Mouse (Mus musculus): ENCODE measurements around the gene Ak3.
"Not testable (repeated sequence)": the region's sequence is repeated elsewhere in the genome, so short reads cannot be mapped to it uniquely, and the experiment has no call there.

The Ak3 gene

DNA sequence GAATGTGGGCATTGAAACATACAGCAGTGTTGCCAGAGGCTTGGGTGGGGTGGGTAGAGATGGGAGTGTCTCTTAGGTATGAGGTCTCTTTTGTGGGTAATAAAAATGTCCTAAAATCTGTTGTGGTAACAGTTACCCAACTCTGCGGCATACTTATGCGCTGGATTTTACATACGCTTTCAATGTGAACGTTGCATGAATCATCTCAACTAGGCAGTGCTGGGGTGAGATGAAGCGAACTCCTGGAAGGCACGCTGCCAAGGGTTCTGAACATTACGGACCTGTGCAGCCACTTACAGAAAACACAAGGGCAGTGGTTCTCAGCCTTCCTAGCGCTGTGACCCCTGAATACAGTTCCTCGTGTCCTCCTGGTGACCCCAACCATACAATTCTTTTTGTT lies 5.1 kb downstream of the Ak3 start:
- DNase-seq (ENCODE audit: low read depth) = no peak

DNA sequence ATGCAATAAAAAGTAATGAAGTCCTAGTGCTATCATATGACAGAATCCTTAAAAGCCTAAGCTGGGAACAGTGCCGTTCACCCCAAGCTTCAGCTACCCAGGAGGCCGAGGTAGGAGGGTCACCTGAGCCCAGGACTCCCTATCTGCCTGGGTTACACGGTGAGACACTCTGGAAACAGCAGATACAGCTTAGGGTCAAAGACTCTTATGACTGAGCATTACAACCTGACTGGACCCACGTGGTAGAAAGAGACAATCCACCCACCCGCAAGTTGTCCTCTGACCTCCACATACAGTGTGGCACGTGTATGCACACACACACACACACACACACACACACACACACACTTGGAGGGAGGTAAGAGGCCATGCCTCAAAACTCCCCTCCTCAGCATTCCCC lies 5.6 kb downstream of the Ak3 start:
- no peak for DNase-seq (ENCODE audit: low read depth)

DNA sequence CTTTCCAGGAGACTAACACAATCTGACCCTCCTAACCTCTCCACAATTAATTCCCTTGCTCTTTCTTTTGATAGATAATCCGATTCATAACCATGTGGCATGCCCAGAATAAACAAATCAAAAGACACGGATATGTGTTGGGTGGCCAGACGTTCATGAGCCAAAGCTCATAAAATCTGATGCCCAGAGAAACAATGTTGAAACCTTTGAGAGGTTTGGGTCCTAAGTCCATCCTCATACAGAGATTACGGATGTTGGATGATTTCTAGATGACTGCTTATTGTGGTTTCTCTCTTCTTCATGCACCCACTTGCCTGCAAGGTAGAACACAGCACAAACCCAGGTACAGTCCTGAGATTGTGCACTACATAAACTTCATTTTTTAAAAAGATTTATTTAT lies 7.6 kb downstream of the Ak3 start:
- no peak for DNase-seq (ENCODE audit: low read depth)

DNA sequence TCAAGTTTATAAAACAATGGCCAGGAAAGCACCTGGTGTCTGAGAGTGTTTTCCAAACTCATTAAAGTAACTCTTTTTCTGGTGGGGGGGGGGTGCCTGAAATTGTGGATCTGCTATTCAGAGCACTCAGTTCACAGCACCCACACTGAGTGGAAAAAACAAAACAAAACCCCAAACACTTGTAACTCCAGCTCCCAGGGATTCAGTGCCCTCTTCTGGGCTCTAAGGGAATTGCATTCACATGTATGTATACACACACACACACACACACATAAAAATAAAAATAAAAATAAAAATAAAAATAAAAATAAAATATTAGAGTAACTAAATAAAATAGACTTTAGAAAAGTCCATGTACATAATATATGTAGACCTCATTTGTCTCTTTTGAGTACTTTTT lies 8.4 kb downstream of the Ak3 start:
- no peak for DNase-seq (ENCODE audit: low read depth)

DNA sequence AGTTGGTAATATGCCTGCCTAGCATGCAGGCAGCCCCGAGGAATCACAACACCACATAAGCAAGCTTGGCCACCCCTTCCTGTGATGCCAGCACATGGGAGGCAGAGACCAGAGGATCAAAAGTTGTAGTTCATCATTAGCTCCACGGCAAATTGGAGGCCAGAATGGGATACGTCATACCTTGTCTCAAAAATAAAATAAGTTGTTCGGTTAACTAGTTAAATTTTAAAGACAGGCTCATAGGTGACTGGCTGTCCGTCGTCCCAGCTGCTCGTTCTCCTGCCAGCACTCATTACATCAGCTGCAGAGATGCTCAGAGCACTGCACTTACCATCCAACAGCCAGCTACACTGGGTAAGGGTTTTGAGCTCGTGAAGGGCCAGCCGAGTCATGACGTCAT lies 10.2 kb downstream of the Ak3 start:
- no peak for DNase-seq (ENCODE audit: low read depth)

DNA sequence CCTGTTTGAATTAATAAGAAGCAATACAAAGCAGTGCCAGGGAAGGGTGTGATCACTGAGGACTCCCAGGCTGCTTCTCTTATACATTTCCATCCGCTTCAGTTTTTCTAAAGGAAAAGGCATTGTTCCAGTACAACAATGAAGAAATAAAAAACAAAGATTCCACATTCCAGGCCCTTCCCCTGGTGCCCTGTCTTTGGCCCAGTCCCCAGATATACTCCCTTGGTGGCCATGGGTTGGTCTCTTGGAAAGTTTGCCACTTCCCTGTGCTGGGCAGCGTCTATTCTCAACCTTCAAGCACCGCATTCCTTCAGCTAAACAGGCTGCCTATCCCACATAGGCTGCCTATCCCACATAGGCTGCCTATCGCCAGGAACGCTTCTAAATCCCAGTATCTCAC lies 10.7 kb downstream of the Ak3 start:
- DNase-seq (ENCODE audit: low read depth) = no peak

DNA sequence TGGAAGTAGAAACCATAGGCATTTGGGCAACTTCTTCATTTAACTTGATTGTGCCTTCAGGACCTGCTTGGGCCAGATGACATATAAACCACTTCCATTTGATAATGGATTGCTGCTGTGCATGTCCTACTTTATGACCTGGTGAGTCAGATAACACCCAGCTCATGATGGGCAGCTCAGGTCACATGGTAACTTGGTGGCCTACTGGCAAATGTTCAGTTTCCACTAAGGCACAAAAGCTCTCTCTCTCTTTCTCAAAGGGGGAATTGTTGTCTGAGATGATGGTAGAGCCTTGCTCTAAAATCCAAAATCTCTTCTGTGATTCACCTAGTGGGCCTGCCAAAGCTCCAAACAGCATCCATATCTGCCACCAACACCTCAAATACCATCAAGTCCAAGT lies 15.1 kb downstream of the Ak3 start:
- DNase-seq (ENCODE audit: low read depth) = no peak

DNA sequence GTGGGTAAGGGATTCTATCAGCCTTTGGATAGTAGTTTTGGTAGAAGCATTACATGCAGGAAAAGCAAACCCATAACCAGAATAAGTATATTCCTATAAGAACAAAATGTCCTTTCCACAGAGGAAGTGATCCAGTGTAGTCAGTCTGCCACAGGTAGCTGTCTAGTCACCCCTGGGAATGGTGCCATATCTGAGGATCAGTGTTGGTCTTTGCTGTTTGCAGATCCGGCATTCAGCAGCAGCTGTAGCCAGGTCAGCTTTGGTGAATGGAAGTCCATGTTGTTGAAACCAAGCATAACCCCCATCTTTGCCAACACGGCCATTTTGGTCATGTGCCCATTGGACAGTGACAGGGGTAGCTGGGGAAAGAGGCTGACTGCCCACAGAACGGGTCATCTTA lies 16.0 kb downstream of the Ak3 start:
- DNase-seq (ENCODE audit: low read depth) = no peak

DNA sequence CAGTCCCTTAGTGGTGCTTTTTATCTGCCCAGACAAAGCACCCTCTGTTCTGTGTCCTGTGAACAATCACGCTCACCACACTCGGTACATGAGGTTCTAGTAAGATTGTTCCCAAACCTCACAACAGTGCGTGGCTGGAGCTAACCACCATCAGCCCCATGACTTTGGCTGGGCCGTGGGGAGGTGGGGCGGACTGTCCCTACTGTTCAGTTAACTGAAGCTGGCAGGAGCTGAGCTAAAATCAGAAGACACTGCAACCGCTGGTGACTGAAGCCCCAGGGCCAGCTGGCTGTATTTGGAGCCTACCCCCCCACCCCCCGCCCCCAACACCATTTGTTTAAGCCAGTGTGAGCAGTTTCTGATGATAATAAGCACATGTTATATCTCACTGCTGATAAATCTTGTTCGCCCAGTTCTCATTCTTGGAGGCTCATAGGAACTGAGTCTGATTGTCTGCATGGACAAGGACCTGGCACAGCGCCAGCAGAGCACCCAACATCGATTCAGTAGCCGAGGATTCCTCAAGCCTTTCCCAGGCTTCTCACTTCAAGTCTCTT lies 23.3 kb downstream of the Ak3 start:
- DNase-seq (ENCODE audit: low read depth) = no peak

DNA sequence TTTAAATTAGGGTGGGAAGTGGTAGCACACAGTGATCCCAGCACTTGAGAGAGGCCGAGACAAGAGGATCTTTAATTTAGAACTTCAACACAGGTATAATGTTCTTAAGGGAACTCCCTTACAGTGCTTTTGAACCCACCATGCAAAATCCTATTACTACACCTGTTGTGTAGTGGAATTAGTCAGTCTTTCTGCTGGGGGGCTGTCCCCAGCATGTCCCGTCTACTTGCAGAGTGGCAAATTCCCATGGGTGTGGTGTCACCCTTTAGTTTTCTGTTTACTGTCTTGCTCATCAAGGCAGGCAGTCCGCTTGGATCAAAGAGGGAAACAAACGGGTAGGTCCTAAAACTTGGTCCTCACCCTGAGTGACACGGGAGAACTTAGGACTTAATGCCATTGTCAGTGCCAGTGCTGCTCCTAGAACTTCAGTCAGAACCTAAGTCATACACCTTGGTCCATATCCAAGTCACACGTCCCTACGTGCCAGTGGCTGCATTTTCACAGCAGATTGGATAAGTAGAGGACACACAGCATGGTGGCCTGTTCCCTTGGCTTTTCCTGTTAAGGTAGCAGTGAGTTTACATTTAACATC lies 25.9 kb downstream of the Ak3 start:
- no peak for DNase-seq (ENCODE audit: low read depth)

DNA sequence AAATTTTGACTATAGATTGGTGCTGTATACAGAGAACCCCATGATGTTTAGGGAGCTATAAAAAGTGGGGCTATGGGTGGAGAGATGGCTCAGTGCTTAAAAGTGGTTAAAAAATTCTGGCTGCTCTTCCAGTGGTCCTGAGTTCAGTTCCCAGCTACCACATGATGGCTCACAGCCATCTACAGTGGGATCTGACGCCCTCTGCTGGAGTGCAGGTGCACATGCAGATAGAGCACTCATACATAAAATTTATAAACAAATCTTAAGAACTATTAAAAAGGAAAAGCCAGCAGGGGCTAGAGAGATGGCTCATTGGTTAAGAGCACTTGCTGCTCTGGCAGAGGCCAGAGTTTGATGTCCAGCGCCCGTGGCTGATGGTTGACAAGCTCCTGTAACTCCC lies 28.1 kb downstream of the Ak3 start:
- DNase-seq (ENCODE audit: low read depth) = no peak

DNA sequence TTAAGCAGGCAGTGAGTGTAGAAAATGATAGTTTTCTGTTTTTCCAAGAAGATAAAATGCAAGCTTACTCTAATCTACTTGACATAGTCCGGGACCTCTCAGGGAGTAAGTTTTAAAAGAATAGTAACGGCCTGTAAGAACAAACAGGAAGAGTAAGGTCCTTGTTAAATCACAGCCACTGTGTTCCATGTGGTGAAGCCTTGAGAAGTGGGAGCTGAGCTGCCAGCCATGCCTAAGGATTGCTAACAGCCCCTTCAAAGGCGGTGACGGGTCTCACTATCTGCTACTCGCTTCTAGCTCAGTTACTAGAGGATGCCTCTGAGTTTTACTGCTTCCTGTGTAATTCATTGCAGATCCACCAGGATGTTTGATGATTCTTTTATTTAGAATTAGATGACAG lies 31.0 kb downstream of the Ak3 start:
- no peak for DNase-seq (ENCODE audit: low read depth)

DNA sequence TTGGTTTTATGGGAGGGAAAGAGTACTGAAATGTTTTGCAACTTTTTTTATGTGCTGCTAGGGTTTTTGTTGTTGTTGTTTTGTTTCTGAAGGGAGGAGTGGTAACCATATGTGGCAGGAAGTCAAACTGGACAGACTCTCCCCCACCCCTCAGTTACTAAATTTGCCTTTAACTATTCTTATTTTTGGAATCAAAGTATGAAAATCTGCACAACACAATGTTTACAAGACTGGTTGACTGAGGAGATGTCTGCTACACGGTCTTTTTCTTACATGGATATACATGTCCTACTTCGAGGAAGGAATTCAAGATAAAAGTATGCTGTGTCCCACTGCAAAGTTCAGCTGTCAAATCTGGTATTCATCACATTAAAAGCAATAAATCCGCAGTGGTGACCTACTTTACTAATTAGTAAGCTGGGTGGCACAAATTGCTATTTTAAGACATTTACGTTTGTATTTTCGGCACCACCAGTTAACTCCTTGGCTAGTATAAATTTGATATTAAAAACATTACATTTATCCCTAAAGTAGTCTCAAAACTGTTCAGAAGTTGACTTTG lies 31.5 kb downstream of the Ak3 start:
- no peak for DNase-seq (ENCODE audit: low read depth)

DNA sequence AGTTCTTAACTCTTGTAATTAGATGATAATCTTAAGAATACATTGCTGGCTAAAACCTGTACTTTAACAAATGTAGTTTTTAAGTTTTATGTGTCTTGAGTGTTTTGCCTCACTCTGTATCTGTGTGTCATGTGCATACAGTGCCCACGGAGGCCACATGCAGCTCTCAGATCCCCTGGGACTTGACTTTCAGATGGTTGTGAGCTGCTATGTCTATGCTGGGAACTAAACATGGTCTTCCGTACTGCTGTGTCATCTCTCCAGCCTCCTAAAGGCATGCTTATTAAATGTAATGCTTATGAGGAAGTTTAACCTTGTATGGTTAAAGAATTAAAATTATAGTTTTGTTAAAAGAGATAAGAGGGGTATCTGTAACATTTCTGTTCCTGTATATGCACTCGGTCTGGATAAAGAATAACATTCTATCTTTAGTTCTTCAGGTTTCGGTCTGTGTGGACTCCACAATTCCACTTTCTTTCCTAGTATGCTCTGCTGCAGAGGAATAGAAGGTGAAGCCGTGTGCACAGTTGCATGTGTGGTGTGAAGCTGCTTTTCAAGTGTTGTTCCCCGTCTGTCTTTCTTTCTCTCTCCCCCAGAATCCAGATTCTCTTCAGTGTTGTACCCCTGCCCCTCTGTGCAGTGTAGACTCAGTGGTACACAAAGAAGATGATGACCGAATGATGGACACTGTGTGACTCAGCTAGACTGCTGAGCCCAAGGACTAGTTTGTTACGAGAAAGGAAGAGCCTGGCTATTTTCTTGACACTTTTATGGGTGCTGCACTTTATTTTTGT lies 32.2 kb downstream of the Ak3 start:
- DNase-seq (ENCODE audit: low read depth) = no peak

DNA sequence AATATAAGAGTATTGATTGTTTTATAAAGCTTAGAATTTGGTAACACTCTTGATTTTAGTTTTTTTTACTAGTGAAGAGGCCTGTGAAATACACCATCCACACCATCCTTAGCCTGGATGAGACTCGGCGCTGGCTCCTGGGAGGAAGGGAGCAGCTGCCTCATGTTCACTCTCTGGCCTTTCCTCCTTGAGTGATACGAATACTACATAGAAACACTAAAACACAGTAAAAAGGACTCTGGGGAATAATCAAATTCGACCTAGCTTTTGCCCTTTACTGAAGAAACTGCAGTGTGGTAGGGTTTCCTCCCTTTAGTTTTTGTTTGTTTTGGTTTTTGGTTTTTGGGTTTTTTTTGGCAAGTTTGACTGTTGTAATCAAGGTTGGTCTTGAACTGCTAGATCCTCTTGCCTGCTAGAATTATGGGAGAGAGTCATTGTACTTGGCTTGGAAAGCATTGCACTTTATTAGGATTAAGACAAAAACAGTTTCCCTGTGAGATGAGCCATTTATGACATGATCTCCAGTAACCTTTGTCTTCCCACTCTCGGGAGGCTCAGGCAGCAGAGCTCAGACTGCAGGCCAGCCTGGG lies 33.2 kb downstream of the Ak3 start:
- DNase-seq (ENCODE audit: low read depth) = no peak

DNA sequence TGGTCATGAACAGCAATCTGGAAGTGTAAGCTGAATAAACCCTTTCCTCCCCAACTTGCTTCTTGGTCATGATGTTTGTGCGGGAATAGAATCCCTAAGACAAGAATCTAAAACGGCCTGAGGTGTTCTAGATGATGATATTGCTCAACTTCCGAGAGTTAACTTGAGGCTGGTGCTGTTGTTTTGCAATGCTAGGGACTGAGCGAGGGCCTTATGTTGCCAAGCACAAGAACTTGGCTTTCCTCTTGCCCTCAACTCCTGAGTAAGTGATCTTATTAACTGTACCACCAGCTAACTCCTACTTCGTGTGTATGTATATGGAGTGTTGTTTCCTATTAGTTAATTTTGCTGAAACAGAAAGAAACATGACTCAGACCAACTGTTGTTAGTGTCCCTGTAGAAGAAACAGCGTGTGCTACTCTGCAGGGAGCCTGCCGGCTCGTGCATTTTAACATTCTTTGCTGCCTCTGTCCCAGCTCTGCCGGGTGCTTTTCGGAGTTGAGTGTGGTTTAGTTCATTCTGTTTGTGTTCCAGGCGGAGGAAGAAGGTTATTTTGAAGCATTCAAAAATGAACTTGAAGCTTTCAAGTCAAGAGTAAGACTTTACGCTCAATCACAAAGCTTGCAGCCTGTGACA lies 36.3 kb downstream of the Ak3 start:
- DNase-seq (ENCODE audit: low read depth) = no peak

DNA sequence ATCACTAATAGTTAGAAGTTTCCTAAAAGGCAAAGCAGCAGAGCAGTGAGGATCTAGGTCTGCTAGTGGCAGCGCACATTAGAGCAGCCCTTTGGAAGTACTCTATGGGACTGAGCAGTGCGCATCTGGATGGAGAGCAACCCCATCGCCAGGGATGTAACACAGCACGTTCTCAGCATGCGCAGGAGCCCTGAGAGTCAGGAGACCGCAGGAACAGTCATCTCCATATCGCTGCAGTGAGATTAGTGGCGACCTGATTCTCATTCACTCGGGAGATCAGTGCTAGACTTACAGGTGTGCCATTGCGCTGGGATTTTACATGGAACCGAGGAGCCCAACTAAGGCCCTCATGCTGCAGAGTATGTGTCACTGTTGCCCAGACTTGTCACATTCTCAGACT lies 38.7 kb downstream of the Ak3 start:
- DNase-seq (ENCODE audit: low read depth) = no peak

DNA sequence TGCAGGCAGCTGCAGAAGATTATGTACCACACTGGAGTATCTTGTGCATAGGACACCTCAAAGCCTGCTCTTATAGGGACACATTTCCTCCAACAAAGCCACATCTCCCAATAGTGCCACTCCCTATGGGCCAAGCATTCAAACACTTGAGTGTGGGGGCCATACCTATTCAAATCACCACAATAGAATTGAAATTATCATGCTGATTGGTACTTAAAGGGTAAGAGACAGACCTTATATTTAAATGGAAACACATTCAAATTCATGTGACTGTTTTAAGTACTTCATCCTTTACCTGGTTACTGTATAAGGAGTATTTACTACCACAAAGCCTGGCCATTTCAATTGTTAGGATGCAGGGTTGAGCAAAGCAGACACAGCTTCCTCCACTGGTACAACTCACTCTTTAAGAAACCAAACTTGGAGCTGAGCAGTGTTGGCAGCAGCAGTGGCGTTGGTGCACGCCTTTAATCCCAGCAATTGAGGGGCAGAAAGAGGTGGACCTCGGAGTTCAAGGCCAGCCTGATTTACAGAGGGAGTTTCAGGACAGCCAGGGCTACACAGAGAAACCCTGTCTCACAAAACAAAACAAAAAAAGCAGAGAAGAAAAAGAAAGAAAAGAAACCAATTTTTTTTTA lies 39.6 kb downstream of the Ak3 start:
- DNase-seq (ENCODE audit: low read depth) = no peak

DNA sequence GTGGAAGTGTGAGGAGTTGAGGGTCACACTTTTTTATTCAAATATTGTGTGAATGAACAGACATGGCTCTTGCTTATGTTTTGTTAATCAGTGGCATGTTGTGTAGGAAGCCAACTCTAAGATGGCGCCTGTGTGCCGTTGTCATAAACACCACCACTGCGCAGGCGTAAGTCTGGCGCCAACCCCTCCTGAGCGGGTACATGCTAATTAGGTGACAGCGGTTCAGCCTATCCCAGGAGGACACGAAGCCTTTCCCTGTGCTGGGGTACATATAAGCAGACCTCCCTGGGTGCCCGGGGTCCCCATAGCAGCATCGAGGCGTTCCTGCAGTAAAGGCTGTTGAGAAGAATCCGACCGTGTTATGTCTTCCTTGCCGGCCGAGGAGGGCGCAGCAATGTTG lies 47.4 kb downstream of the Ak3 start:
- DNase-seq (ENCODE audit: low read depth) = not testable (repeated sequence)

DNA sequence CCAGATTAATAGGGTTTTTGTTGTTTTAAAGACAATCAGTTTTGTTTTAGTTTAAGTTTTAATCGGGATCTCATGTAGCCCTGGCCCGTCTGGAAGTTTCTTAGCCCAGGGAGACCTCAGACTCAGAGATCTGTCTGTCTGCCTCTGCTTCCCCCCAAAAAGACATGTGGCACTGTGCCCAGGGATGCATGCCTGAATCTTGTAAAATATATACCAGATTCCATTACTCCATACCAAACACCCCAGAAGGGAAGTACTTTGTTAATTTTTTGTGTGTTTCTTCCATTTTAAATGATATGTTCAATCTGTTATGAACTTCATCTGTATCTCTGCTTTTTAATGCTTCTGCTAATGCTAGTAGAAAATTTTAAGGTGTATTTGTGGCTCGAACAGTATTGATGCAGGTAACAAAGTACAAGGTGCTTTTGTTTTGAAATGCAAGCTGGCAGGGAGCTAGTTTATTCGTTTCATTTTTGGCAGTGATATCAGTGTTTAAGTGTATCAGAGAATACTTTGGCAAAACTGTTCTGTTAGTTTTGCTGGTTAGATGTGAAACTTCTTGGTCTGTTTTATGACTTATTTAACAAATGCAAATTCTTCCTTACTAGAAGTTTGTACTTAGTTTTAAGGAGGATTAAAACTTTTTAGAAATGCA lies 49.7 kb downstream of the Ak3 start:
- DNase-seq (ENCODE audit: low read depth) = no peak

DNA sequence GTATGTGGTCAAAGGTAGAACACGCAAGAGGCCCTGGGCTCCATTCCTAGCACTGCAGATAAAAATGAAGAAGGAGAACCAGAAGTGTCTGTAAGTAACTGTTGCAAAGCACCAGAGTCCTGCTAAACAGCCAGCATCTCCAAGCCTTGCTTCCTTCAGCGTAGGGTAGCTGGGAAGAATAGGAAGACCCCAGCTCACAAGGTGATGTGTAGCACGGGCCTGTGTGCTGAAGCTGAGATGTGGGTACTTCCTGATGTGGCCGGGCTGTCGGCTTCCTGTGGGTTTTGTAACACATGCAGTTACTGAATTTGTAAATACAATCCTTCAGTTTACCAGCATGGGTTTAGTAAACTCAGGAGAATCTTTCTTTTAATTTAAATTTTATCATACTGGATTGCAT lies 52.4 kb downstream of the Ak3 start:
- no peak for DNase-seq (ENCODE audit: low read depth)

DNA sequence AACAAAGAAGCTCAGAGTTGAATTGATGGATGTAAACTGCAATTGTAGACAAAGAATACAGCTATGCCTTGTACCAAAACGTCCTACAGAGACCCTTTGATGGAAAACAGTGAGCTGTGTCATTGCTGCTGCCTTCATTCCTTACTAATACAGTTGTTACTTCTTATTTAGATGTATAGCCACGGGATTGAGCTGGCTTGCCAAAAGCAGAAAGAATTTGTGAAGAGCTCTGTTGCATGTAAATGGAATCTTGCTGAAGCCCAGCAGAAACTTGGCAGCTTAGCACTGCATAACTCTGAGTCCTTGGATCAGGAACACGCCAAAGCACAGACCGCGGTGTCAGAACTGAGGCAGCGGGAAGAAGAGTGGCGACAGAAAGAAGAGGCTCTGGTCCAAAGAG lies 52.9 kb downstream of the Ak3 start:
- no peak for DNase-seq (ENCODE audit: low read depth)
